Mouse (Mus musculus) myocyte (in vitro differentiated cells): Measurements from ENCODE around the gene Gba2.

Experiments used
- E2F4 ChIP-seq: IDR thresholded peaks from one replicate; pipeline ENCODE4 v1.6.1; 2011; ENCODE audit warnings: mild to moderate bottlenecking, control low read depth, moderate library complexity; ENCODE audit not compliant: insufficient read depth
- MAX ChIP-seq: IDR thresholded peaks from one replicate; pipeline ENCODE4 v1.6.1; 2011; ENCODE audit warnings: low read depth, mild to moderate bottlenecking, control low read depth
- POLR2A ChIP-seq: IDR thresholded peaks from one replicate; pipeline ENCODE4 v1.6.1; 2011; ENCODE audit warnings: low read depth, mild to moderate bottlenecking, control low read depth, moderate library complexity; ENCODE audit not compliant: insufficient read length
- TCF3 ChIP-seq: IDR thresholded peaks from one replicate; pipeline ENCODE4 v1.6.1; 2011; ENCODE audit warnings: low read depth, control low read depth; ENCODE audit not compliant: insufficient read length

- TF ChIP-seq E2F4 (no peak), POLR2A (no peak), MAX (no peak), TCF3 (no peak)
Measured at GRCm38 (mm10) chr4:43585682-43586081, 7.0 kb upstream of the Gba2 start.
